Mouse (Mus musculus) lung, postnatal 14 days (tissue): ENCODE measurements around the gene Abhd16a.
A peak's percentile ranks its signal among the peaks of the same experiment; 100 is the strongest.

ENCODE experiments used
- DNase-seq: peaks from one replicate; pipeline ENCODE4 v3.0.0; 2021

The Abhd16a gene

DNA sequence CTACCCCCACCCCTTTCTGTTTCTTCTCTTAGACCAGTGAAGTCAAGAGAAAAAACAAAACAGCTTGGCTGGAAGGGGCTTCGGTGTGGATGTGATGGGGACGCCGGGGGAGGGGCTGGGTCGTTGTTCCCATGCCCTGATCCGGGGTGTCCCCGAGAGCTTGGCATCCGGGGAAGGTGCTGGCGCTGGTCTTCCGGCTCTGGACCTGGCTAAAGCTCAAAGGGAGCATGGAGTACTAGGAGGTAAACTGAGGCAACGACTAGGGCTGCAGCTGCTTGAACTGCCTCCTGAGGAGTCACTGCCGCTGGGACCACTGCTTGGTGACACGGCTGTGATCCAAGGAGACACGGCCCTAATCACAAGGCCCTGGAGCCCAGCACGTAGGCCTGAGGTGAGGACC is 29.0 kb upstream of the Abhd16a start:
- DNase-seq: no peak

DNA sequence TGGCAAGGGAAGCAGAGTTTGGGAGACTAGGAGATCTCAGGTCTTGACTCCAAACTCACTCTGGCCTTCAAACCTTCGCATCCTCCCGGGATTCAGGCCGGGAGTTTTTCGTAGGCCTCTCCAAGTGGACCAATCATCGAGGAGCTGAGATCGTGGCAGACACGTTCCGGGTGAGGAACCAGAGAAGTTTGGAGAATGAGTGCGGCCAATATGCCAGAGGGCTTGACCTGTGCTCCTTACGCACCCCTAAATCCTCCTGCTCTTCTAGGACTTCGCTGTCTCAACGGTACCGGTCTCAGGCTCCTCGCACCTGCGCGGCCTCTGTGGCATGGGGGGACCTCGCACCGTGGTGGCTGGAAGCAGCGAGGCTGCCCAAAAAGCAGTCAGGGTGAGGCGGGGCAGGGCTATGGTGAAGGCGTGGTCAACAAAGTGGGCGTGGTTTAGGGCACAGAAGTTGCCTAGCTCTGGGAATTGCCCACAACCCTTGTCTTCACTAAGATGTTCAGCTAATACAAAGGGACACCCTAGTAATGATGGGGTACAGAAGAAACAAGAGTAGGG is 28.2 kb upstream of the Abhd16a start:
- peak; percentile 47 for DNase-seq

DNA sequence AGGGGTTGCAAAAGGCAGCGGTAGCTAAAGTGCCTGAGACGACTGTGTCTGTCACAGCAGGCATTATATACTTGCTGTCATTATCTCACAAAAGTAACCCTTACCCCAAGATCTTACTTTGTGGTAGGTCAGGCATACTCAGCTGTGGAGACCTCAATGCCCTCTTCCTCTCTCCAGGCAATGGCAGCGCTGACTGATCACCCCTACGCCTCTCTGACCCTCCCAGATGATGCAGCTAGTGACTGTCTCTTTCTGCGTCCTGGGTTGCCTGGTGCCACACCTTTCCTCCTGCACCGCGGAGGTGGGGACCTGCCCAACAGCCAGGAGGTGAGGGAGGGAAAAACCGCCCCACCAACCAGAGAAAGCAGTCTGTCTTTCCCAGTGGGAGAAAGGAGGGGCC is 27.8 kb upstream of the Abhd16a start:
- DNase-seq: no peak

DNA sequence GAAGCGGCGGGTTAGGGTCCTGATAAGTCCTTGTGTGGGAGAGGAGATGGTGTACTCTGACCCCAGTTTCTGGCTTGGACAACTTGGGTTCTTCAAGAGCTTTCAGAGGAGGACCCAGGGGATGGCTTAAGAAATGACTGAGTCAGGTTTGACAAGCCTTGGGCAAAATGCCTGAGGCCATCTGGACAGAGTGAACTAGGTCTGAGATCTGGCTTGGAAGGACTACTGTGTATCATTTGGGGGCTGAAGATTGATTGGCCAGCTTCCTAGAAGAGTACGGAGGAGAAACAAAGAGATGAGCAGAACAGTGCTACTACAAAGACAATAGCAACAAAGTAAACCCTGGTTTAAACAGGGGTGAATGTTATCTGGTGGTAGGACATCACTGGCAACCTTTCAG is 25.6 kb upstream of the Abhd16a start:
- no peak for DNase-seq

DNA sequence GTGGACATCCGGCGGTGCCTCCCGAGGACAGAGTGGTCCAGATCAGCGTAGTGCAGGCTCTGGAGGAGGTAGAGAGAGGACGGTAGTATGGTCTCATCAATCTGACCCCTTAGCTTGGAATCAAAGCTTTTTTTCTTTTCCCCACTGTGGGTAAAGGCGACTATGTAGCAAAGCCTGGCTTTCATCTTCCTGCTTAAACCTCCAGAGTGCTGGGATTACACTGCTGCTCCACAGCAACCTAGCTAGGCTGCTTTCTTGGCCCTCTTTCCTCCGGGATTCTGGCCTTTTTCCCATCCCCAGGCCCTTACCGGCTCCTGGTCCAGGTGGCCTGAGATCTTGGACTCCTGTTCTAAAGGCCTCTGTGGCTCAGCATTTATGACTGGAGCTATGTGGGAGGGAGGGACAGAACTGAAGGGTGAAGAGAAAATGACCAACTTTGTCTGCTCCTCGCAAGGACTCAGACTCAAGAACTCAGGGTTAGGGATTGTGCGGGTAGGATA is 24.6 kb upstream of the Abhd16a start:
- no peak for DNase-seq

DNA sequence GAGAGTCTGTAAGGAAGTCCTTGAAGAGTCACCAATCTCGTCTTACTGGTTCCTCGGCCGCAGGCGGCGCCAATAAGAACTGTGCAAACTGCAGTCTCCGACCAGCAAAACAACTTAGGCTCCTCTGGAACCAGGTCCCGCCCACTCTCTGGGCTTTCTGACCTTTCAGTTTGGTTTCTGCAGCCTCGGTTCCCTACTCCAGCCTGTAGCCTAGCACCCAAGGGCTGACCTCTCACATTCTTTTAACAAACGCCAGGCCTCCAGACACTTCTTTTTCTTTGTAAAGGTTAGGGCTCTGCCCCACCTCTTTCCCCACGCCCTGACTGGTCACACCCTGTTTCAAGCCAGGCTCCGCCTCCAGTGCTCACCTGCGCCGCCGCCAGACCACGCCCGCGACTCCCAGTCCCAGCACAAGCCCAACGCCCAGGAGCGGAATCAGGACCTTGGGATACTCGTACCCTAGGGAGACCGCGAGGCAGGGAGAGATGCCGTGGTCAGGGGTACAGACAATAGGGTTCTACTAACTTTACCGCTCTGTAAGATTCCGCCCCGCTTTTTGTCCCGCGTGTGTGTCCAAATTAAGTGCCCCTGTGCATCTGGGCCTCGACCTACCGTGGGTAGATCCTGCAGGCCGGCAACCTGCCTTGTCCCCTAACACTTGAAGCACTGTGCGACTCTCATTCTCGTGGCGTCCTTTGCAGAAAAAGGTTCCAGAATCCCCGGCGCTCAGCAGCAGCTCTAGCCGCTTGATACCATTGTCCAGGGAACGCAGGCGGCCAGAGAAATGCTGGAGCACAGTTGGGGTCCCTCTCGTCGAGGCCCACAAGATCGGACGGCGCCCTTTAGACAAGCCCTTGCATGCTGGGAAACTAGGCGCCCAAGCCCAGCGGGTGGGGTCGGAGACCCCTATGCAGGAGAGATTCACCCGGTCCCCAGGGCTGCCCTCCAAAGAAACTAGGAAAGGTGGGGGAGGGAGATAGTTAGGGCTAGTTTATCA is 23.8 kb upstream of the Abhd16a start, which contains the start of gene Ly6g6c:
Gene Ly6g6c (plus strand): TSS at position 438 of the 997 bp plus-strand sequence.
- DNase-seq: peak; percentile 72

DNA sequence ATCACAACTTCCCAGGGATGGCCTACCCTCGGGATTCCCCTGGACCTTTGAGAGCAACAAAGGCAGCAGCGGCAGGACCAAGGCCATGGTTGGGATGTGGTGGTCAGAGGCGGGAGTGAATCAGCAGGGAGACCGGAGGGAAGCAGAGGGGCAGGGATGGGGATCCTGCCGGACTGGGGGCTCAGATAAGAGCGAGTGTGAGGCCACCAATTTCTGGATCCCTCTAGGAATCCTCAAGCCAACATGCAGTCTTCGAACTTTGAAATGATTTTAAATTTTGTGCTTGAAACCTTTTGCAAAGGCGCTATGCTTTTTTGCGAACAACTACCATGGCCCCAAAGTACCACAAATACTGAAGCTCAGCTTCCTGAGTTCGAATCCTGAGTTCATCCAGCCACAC is 23.0 kb upstream of the Abhd16a start, which contains the start of gene Mpig6b:
Gene Mpig6b (minus strand): TSS at position 101 of the 400 bp plus-strand sequence.
- no peak for DNase-seq

DNA sequence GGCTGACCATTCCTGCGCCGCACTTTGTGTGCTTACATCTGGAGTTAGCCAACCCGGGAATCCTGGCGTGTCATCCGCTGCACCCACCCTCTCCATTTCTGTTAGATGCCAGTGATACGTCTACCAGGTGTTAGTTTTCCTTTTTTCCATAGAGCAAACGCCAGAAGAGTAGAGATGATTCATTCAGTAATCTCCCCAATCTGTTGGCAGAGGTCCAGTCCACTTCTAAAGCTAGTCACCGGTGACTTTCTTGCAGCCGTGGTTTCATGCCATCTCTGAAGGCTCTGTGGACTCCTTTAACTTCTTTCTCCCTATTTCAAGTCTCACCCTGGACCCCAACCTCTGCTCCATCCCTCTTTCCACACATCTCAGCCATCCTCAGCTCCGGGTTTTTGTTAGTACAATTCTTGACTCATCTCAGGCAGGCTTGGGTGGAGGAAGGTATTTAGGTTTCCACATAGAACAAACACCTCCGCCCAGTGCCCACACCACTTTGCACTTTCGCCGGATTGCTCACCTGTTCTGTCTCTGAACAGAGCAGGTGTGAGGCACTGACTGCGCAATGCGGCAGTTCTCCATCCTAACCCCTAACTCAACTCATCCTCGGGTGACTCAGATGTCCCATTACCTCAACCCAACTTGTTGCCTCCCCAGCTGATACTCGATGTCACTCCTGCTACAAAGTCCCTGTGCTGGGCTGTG is 20.7 kb upstream of the Abhd16a start:
- DNase-seq: no peak

DNA sequence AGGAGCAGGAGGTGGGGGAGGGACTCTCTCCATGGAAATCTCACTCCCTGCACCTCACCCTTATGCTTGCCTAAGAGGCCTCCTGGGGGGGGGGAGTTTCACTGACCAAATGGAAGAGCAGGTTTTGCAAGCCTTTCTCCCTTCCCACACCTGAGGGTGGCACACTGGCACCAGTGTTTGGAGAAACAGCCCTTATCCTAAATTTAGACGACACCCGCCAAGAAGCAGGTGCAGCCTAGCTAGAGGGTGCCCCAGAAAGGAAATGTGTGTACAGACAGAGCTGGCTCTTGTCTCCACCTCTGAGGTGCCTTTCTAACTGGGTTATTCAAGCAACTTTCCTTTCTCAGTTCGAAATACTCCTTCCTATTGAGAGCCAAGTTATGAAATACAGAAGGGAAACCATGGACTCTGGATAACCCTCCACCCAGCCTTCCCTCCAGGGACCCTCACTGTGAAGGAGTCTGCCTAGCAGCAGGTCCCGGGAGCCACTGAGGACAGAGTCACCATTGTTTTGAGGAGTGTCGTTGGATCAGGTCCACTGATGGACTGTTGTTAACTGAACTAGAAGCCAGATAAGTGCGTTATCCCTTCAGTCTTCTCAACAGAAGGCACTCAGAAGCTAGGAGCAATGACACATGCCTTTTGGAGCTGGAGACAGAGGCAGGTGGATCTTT is 18.4 kb upstream of the Abhd16a start:
- DNase-seq: no peak

DNA sequence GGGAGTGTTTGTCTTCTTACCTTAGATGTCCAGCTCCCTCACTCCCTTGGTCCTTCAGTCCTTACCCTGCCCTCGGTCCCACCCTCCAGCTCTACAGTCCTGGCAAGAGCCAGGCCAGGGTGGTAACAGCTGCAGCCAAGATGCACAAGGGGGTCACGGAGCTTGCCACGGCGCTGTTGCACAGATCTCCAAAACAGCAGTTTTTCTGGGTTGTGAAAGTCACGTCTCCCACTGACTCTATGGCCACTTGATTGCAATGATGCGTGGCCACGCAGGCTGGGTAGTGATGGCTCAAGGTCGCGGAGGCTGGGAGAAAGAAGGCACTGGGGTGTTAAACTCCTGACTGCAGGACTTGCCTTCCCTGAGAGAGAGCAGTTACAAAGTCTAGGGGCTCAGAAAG is 17.6 kb upstream of the Abhd16a start:
- DNase-seq: no peak

DNA sequence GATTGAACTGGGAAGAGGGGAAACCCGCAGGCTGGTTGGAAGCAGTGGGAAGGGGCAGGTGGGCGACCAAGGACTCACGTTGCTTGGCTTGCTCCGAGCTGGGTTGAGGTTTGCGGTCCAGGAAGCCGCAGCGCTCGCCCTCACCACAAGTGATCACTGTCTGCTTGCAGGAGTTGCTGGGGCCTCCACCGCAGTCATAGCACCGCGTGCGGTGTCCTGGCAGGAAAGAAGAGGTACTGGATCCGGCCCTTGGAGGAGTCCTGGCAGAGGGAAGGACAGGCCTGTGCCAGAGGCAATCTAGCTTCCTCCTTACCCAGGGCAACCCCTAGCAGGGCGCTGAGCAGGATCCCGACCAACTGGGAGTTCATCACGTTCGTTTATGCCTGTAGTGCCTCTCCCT is 15.0 kb upstream of the Abhd16a start:
- DNase-seq: no peak

DNA sequence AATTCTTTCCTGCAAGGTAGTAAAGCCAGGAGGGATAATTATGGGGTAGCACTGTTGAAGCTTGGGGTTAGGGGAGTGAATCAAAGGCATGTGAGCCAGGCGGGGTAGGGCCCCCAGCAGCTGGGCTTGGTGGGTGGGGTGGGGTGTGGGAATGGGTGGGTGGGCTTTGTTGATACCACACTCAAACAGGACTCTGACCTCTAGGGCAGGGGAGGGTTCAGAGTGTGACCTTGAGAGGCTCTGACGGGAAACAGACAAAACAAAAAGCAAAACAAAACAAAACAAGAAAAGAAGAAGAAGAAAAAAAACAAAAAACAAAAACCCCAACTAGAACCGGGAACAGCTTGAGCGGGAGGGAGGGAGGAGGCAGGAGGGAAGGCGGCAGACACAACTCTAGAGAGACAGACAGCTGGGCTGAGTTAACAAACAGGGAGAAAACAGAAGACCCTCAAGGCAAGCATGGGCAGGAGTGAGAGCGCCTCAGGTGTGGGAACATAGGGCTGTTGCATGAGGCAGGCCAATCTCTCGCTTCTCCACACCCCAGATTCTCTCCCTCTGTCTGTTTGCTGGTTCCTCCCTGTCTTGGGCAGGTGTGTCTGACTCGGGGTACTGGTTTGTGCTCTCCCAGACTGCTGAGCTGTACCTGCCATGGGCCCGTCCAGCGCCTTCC is 12.4 kb upstream of the Abhd16a start, which contains the start of gene Ly6g6e:
Gene Ly6g6e (plus strand): TSS at position 396 of the 670 bp plus-strand sequence.
- DNase-seq: no peak

DNA sequence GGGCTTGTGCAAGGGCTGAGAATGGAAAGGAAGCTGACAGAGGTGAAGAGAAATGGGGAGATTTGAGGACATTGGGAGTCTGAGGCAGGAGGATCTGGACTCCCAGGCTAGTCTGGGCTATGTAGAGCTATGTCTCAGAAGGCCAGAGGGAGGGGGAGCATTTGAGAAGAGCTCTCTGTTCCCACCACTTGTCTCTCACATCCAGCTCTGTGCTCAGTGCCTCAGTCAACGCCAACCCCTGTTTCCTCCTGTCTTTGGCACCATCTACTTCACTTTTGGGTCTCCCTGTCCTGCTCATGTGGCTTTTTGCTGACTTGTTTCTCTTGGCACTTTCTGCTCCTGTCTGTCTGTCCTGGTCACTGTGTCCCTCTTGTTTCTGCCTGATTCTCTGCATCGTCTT is 11.8 kb upstream of the Abhd16a start:
- DNase-seq: no peak

DNA sequence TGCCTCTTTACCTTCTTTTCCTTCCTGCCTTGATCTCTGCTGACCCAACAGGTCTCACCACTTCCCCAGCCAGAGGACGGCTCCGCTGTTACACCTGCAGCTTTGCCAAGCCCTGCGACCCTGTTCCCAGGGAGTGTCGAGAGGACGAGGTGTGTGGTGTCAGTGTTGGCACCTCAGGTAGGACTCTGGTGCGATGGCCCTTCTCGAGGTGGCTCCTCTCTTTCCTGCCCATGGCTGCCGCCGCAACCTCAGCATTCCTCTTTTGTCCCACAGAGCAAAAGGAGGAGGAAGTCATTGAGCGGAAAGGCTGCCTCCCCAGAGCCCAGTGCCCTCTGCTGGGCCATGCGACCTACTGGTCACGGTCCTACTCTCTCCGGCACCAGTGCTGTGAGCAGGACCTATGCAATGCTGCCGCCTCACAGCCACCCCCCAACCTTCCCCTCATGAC is 11.3 kb upstream of the Abhd16a start, which contains the start of gene Ly6g6d:
Gene Ly6g6d (minus strand): TSS at position 280 of the 448 bp plus-strand sequence.
- DNase-seq: peak; percentile 75

DNA sequence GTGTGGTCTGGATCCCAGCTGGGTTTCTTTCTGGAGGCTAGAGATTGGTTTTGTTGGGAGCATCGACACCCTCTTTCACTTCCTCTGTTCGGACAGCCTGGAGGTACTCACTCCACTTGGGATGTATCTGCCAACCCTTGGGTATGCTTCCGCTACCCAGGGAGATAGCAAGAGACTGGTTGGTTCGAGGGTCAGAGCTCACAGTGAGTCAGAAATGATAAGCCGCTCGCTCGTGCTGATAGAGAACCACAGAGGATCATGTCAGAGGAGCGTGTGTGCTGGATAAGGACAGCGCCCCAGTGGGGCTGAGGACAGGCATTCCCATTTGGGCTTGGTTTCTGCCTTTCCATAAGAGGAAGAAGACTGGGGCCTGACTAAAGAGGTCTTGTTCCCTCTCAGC is 9.3 kb upstream of the Abhd16a start:
- DNase-seq: no peak

DNA sequence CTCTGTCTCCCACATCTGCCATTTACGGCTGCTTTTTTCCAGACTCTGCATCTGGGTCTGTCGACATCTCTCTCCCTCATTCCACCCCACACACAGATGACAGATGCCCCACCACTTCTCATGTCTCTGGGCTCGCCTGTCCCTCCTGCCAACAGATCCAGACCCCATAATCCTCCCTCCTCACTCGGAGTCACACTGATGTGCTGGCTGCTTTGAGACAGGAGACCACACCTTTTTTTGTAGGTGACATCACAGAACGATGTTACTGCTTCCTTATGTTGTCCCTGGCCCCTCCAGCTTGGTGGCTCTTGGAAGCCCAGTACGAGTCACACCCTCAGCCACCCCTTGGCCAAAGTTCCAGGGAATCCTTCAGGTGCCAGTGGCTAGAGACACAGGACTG is 8.8 kb upstream of the Abhd16a start:
- DNase-seq: no peak

DNA sequence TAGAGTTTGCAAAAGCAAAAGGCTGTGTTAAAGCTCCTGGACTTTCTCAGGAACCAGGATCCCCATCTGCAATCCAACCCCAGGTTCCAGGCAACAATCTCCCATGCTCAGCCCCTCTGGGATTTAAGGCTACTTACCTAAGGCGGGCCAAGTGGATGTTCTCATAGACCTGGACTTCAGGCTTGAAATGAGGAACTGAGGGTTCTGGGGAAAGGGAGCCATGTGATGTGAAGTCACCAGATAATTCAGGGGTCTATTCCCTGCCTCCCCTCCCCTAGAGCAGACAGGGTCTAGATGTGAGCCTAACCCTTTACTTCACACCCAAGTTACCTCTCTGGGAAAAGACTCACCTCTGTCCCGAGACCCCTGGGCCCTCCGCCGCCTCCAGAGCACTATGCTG is 8.4 kb upstream of the Abhd16a start:
- DNase-seq: no peak

DNA sequence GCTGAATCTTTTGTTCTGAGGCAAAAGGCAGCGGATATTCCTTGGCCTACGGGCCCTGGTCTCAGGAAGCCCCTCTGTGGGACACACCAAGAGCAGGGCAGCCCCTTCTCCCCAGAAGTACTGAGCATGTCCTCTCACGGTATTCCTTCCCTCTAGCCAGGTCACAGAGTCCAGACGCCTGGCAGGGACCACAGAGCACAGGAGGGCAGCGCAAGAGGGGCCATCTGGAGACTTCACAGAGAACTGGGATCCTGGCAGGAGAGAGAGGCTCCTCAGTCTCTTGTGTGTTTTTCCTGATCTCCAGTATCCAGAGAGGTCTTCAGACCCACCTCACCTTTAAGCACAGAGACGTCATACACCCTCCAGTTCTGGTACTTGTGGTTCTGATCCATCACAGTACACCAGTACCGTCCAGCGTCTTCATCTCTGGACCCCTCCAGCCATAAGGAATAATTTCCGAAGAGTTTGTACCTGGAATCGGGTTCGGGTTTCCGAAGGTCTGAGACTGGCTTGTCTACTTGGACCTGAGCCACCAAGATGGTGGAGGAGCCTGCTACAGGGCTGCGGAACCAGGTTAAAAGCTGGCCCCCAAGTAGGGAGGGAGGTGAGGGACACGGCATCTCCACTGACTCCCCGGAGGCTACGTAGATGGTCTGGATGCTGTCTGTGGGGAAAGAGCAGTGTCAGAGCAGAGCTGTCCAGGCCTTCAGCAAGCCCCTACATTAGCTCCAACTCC is 6.1 kb upstream of the Abhd16a start:
- DNase-seq: no peak

DNA sequence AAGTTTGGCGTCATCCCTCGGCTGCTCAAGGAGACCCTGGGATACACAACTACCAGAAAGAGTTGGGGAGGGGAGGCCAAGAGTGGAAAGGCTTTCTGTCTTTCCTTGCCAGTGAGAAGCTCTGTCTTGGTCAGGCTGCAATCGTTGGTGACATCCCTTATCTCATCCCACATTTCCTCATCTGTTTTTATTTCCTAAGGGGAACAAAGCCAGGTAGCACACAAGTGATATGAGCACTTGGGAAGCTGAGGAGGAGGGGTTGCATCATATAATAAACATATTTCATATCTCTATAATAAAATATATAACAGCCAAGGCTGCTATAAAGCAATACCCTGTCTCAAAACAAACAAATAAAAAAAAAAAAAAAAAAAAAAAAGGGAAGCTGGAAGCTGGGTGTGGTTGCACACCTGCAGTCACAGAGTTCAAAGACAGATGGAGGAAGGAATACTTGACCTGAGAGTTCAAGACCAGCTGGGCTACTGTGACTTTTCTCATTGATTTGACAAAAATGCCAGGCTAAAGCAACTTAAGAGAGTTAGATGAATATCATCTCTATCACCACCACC is 5.0 kb upstream of the Abhd16a start:
- DNase-seq: no peak

DNA sequence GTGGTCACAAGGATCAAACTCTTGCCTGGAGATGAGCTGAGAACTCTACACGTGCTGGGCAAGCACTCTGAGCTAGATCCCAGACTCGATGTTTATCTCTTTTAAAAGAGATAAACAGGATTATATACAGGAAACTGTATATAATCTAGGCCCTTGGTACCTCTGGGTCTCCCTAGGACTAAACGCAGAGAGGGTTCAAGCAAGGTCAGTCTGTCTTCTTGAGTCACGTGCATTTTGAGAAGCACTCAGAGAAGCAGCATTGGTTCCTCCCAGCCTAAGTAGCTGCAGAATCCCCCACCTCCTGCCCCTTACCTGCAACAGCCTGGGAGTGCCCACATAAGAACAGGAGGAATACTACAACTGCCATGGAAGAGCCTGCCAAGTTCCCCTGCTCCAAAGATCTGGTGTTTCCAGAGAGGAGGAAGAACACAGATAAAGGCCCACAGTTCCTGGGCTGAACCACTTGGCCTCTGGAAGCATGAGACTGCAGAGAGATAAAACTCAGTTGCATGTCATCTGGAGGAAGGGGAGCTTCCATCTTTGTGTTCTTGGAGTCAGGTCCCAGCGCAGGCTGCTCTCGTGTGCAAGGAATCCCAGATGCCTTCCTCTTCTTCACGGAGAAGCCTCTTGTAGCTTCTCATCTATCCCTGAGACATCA is 3.7 kb upstream of the Abhd16a start, which contains the start of gene Ly6g6f:
Gene Ly6g6f (minus strand): TSS at position 403 of the 658 bp plus-strand sequence.
- DNase-seq: no peak
